Mouse (Mus musculus) gastrocnemius, postnatal 25 days (tissue): Measurements from ENCODE around the gene Ggta1. TPM values are rescaled to one million over a fixed set of nuclear protein-coding genes. Genes with fewer than 3 reads are reported as not detected.

Experiments used
- DNase-seq: peaks from one replicate; pipeline ENCODE4 v3.0.0; 2022
- long read RNA-seq, 2 experiments: library from polyadenylated mRNA; stranded (forward); transcript quantifications; one replicate each; pipeline ENCODE4 v2.0.0; 2021
- total RNA-seq, 2 experiments: library from RNA; stranded (reverse); gene quantifications; 1 replicate in 1 of 2; 2 replicates in 1 of 2; pipeline ENCODE4 v1.2.3; 2021

Gene Ggta1
- total RNA-seq: 10 to 100 TPM in 1 of 2 experiments, 1 to 10 TPM in 1; 8.7 to 10.2 TPM
- long read RNA-seq, experiment 1, partial matches to known transcripts: 0 of 3 reads
- long read RNA-seq, experiment 1, other reads (novel, unspliced or antisense): 2 of 3 reads
- long read RNA-seq, experiment 2, partial matches to known transcripts: 4 of 10 reads
- long read RNA-seq, experiment 2, other reads (novel, unspliced or antisense): 6 of 10 reads

DNA sequence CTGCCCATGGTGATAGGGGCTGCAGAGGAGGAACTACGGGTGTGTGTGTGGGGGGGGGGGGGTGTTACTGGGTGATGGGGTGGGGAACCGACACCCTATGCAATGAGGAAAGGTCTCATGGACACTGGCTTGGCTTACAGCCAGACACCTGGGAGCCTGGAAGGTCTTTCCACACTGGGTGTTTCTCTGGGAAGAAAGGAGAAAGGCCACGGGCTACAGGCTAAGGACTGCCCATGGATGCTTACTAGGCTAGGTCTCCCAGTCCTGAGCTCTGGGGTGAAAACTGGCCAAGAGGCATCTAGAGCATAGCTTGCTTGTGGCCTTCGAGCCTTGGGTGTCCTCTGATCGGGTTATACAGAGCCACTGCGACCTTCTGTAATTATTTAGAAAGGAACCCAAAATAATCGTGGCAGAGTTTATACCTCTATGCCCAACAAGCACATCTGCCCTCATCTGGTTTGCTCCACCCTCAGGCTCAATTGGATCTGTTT lies at the start of gene Ggta1:
Gene Ggta1 (minus strand): TSS at position 441 of the 491 bp plus-strand sequence.
- no peak for DNase-seq

DNA sequence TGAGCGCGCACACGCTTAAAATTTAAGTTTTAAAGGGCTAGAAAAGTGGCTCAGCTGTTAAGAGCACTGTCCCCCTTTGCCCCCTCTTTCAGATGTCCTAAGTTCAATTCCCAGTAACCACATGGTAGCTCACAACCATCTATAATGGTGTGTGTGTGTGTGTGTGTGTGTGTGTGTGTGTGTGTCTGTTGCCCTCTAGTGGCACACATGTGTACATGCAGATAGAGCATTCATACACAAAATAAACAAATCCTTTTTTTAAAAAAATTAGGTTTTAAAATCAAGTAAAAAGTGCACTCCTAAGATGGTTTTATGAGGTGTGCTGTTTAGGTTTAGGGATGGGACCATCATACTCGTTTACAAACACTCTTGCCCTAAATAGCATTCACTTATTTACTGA lies 49.2 kb upstream of the Ggta1 start:
- no peak for DNase-seq

DNA sequence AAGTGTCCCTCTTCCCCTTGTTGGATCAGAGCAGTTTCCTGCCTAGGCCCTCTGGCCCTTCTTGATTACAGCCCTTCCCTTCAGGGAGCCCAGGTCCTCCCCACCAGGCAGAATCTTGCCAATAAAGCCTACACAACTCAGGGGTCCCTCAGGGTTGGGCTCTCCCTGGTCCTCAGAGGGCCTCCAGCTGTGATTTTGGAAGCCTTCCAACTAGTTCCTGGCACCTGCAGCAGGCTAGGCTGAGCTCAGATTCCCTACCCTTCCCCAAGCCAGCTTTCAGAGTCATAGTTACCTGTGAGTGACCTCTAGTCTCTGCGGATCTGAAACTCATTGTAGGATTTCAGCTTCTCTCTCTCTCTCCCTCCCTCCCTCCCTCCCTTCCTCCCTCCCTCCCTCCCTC lies 47.9 kb upstream of the Ggta1 start:
- no peak for DNase-seq

DNA sequence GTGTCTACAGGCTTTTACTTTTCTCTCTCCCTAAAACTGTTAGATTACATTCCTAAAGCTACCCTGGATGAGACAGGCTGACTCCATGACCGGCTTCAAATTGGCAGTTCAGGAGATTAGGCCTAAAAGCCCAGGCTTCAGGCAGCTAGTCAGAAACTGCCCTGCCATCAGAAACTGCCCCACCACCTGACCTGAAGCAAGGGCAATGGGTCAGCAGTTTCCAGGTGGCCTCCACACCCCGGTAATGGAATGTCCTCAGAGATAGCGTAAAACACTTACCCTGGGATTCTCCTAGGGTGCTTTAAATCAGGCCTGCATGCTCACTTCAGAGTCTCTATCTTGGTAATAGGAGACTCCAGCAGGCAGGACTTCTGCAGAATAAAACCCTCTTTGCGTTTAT lies 46.9 kb upstream of the Ggta1 start:
- no peak for DNase-seq

DNA sequence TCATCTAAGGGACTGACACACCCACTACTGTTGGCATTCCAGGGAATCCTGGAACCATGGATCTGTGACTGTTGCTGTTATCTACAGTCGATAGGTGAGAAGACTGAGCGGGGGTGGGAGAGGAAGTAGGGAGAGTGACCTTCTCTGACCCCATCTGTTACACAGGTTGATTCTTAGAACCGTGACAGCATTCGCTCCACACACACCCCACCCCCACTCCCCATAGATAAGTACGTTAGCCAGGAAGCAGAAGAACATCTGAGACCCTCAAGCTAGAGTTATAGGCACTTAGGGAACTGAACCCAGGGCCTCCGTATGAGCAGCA lies 46.3 kb upstream of the Ggta1 start:
- DNase-seq: no peak

DNA sequence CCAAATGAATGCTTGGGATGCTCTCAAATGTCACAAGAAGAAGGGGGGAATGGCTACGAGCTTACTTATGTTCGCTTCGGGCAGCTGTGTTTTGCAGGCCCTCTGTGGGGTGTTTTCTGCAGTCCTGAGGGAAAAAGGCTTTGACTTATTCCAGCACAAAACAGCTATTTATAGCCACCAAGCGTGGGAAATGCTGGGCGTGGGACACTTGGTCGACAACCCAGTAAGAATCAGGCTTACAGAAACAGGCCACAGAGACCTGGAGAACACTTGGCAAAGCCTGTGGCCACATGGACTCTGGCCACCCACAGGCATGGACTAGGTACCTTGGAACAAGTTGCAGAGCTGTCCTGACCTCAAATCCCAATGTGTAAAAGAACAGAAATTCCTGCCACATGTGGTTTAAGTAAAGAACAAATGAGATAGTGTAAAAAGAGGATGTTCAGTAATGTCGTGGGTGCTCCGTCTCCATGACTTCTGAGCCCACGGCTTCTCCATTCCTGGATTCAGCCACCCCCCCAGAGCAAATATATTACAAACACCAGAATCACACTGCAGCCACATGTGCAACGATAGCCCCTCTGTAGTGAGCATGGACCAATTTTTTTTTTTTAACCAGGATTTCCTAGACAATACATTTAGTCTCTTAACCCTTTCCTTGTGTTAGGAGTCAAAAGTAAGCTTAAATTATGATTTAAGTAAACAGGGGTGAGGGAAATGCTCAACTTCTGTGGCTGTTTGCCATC lies 45.7 kb upstream of the Ggta1 start:
- peak; percentile 79 for DNase-seq

DNA sequence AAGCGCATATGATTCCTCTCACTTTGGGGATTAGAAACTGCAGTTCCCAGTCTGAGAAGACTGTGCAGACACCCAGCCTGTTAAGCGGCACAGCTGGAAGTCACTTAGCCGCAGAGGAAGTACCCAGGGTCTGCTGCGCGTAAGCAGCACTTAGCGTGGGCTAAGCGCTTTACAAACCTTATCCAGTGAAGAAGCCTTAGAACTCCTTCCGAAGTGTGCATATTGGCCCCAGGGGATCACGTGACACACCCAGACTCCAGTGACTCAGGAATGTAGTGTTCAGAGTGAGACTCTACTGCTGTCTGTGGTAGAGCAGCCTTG lies 44.1 kb upstream of the Ggta1 start:
- no peak for DNase-seq

DNA sequence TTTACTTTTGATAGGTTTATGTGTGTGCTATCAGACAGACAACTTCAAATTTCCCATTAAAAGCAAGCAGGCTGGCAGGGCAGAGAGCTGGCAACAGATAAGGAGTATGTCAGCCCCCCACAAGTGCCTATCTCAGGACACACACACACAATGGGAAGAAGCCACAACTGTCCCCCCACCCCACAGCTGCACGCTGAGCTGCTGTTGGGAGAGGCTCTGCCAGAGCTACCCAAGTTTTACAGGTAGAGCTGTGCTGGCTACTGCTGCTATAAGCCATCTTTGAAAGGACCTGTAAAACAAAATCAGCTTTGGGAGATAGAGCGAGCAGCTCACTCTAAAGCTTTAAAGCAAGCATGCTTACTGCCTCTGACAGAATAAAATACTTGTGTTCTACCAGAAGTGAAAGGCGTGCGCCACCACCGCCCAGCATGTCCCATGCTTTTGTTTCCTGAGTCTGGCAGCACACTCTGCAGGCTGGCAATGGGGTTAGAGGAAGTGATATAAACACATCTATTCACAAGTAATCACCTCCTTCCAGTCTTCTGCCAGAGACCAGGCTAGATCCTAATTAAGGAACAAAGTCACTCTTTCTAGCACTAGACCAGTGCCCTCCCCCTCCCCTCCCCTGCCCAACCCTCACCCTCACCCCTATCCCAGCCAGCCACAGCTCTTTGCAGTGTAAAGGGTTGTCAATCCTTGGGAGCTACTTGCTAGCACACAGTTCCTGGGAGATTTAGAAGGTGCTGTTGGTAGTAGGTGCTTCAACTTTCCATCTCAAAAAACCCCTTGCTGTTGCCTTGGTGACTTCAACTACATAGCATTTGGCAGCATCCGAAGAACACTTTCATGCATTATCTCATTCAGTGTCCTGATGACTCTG lies 43.5 kb upstream of the Ggta1 start:
- no peak for DNase-seq

DNA sequence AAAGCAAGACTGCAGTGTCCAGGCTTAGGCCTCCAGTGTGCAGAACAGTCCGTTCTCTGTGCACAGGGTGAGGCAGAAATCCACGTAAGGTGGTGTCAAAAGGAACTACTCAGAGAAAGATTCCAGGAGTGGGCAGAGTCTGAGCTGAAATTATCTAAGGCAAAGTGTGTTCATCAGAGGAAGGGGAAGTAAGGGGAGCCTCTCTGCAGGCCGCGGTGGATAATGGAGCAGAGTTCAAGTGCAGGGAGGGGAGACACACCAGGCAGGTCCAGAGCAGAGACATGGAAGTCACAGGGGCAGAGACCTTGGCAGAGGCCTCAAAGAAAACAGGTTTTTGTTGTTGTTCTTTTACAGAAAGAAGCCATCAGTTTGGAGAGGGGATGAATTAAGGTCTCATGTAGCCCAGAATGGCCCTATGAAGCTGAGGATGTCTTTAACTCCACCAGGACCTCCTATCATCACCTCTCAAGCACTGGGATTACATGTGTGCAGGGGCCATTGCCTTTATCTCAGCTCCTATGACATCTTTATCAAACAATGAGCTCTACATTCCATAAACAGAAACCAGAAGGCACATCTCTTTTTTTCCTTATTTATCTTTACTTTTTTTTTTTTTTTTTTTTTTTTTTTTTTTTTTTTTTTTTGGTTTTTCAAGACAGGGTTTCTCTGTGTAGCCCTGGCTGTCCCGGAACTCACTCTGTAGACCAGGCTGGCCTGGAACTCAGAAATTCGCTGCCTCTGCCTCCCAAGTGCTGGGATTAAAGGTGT lies 42.7 kb upstream of the Ggta1 start:
- no peak for DNase-seq

DNA sequence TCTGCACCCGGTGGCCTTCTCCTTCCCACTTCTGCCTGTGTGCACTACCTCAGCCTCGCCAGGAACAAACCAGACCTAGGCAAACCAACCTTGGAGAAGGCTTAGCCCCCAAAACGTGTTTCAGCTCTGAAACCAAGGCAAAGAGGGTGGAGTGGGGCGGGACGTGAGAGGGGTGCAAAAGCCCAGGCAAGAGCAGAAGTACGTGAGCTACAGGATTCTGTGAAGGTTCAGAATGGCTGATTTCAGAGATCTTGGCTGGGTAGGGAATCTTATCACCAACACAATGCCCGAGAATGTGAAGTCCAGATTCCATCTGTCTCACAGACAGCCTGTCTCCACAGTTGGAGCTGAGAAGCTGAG lies 41.4 kb upstream of the Ggta1 start:
- DNase-seq: no peak

DNA sequence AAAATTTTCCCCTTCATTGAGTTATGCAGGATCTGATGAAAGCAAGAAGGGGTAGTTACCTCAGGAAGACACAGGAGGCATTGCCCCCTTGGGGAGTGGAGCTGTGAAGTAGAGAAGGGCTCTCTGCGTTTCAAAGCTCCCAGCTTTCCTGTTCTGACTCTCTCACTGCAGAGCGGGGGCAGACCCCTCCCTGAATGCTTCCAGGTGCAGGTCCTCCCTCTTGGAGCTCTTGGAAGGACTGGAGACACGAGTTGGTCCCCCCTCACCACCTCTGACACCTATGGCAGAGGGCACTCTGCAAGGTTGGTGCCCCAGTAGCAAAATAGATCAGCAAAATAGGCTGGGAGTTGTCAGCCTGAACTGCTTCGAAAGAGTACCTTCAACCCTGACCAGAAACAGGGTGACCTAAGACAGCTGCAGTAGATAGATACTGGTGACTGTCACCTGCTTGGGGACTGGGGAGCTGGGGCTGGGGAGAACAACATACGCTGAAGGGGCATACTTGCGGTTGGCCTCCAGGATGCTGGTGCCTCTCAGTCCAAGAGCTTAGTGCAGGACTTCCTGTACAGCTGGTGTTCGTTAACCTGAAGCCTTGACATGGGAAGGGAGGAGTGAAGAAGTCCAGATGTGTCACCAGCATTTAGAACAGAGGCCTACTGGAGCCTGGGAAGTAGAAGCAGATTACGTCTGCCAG lies 40.8 kb upstream of the Ggta1 start:
- no peak for DNase-seq

DNA sequence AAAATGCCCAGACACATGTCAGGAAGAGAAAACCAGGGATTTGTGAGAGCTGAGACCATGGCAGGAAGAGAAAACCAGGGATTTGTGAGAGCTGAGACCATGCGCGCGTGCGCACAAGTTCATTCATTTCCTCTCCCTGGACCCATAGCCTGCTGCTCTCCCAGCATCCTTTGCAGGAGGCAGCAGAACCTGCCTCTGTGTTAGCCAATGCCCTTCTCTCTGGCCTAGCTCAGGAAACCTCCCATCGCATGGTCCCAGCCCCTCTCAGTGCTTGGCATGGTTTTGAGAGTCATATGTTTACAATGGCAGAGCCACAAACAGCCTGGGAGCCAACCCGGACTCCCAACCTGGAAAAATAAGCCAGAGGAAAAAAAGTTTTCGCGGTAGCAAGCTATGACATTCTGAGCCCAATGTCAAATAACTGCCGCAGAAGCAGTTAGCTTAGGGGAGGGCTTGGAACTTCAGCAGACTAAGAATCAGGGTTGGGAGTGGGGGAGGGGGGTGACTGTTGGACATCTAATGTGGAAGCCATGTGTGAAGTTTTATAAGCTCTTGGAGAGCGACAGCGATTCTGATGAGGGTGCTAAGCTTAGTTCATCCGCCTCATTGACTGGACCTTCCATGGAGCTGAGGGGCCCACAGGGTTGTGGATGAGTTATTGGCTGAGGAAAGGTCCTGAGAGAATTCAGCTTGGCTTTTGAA lies 40.1 kb upstream of the Ggta1 start:
- DNase-seq: no peak

DNA sequence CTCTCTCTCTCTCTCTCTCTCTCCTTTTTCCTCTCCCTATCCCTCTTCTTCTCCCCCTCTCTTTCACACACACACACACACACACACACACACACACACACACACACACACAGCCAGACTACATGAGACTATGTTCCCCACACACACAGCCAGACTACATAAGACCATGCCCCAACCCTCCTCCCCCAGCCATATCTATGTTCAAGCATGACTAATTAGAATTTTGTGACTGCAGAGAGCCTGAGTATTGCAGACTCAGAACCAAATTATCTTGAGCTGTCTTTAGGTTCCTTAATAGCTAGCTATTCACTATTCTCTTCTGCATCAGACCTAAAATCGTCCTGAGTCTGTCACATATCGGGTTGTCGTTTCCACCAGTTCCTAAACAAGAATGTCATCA lies 39.5 kb upstream of the Ggta1 start:
- DNase-seq: no peak

DNA sequence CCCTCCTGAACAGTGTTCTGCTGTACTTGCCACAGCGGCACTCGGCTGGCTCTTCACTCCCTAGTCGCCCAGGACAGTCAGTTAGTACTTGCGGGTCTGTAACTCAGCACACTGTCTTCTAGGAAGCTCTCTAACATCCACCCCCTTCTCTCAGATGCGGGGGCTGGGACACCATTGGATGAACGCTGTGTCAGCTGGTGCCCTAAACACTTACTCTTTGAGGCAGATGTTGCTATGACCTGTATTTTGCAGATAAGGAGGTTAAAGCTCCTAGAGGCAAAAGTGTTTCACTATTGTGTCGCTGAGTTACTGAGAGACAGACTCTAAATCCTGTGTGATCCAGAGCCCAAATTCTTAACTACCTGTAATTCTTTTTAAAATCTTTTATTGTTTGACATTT lies 36.4 kb upstream of the Ggta1 start:
- no peak for DNase-seq

DNA sequence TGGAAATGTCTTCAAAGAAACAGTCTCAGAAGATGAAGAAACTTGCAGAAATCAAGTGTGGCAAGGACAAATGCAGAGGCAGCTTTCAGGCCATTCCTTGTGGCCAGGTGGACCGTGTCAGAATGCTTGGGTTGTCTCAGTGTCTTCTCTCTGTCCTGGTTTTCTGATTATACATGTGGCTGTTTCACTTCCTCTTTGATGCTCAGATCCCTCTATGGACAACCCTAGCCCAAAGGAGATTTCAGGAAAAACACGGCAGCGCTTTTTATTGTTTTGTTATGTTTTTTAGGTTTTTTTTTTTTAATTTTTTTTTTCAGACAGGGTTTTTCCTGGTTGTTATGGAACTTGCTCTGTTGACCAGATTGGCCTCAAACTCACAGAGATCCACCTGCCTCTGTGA lies 35.9 kb upstream of the Ggta1 start:
- DNase-seq: no peak

DNA sequence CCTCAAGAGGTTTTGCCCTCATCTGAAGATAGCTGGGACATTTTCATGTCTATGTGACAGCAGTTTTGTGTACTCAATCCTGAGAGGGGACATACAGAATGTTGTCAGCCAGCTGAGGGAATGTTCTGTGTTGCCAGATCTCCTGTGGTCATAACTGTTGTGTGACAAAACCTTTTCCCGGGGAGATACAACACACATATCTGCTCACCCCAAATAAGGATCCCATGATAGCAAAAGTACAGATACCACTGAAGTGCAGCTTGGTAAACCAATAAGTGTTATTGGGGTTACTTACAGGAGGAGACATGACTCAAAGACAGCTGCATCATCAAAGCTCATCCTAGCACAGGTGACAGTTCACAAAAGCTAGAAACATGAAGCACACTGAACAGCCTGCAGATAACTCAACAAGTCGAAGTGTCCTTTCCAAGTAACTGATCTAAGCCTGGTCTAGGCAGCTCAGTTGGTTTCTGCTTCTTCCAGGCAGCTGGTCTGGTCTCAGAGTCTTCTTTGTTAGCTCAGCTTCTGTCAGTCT lies 34.7 kb upstream of the Ggta1 start:
- no peak for DNase-seq

DNA sequence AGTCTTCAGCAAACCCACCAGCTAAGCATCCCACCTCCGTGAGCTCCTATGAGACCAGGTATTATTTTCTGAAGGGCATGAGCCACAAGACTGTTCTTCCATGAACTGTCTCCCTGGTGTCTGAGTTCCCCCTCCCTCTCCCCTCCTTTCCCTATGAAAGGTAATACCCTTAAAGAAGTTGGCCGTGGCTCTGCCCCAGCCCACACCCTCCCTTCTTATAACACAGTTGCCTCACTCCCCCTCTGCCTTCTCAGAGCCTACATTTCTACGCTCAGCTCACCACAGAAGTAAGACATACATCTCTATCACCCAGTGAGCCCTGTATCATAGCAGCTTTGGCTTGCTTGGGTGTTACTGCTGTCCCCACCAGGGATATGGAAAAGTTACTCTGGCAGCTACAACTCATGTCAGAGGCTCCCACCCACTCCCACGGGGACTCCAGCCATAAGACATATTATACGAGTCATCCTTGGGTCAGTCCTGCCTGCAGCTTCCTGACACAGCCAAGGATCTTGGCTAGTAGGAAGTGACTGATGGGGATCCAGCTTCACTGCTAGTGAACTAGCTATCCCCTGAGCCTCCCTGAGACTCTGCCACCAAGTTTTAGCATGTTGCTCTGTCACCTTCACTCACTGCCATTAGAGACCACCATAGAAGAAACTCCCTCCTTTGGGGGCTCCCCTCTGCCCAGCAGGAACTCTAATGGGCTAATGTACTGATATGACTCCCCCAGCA lies 33.4 kb upstream of the Ggta1 start:
- no peak for DNase-seq

DNA sequence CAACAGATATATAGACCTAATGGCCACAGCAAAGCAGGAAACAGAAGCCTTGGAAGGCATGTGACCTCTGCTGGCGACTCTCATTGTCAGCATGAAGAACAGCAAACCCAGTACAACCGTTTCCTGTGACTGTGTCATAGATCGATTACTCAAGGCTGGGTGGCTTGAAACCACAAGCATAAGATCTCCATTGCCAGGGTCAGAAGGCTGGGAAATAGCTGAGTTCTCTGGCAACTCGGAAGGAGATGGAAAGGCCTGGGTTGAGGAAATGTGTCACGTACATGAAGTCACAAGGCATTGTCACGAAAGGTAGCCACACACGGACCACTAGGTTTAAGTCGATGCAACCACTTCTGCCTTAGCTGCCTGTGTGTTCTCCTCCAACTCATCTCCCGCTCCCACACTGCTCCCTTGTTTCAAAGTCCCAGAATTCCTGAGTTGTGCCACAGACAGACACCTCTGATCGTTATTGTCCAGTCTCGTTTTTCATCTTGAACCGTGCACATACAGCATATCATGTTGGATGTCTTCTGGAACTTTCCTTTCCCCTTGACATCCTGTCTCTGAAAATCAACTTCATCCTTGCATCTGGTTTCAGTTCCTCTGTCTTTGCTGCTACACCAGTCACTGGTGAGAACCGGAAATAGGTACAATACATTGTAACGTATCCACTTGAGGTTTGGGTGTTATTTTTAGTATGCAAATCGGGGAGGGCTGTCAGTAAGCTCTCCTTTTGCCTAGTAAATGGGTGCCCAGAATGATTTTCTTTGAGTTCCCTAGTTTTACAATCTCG lies 32.7 kb upstream of the Ggta1 start:
- DNase-seq: no peak

DNA sequence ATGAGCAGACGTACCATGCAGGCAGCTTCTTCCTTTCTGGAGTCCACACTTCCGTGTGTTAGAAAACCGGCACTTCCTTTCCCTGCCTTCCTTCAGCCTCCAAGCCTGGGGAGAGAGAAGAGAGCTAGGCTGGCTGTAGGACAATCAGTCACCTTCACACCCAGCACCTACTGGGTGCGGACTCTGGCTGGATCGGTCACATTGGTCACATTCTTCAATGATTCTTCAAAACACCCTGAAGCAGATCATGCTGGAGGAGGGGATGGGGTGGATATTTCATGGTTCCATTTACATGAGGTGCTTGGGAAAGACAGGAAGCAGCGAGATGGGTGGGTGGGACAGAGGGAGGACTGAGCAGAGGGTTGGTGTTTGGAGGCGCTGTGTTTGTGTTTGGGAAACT lies 30.5 kb upstream of the Ggta1 start:
- DNase-seq: no peak

DNA sequence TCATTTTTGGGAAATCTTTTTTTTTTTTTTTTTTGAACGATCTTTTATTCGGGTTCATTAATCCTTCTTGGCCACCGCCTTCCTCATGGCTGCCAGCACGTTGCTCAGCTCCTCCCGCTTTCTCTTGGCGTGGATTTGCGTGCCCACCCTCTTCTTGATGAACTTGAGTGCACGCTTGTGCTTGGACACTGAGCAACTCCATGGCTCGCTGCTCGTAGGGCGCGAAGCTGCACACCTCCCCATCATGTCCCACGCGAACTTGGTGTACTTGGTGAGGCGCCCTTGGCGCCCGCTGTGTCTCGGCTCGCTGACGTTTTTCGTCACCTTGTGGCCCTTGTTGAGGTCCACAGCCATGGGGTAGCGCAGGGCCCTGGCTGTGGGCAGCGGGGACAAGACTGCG lies 28.1 kb upstream of the Ggta1 start:
- no peak for DNase-seq
